Mouse (Mus musculus) hindbrain, embryonic 16.5 days (tissue): ENCODE results near the gene Mettl3. TPM values are rescaled to one million over a fixed set of nuclear protein-coding genes. Genes with fewer than 3 reads are reported as not detected.

Source experiments
- ATAC-seq: fragments of 200-750 bp; cut with Nextera tagmentation; 2 replicates; pipeline ENCODE4 v1.8.0; 2017; ENCODE audit warnings: moderate TSS enrichment, moderate library complexity
- H3K27ac ChIP-seq: fragments of 300-500 bp; sonication (generic); 2 replicates; pipeline ENCODE4 v1.5.1; 2014; ENCODE audit warnings: low read depth, mild to moderate bottlenecking, control low read depth, low read length, moderate library complexity
- H3K27me3 ChIP-seq: fragments of 300-500 bp; sonication (generic); replicated peaks from 2 replicates; pipeline ENCODE4 v1.6.1; 2014; ENCODE audit warnings: low read length; ENCODE audit not compliant: control insufficient read depth, insufficient read depth
- H3K36me3 ChIP-seq: fragments of 300-500 bp; sonication (generic); 2 replicates; pipeline ENCODE4 v1.6.1; 2014; ENCODE audit warnings: mild to moderate bottlenecking, low read length, moderate library complexity, mixed read lengths; ENCODE audit not compliant: control insufficient read depth, insufficient read depth
- H3K4me1 ChIP-seq: fragments of 300-500 bp; sonication (generic); 2 replicates; pipeline ENCODE4 v1.6.1; 2014; ENCODE audit warnings: low read depth, low read length; ENCODE audit not compliant: control insufficient read depth, insufficient read depth
- H3K4me2 ChIP-seq: fragments of 300-500 bp; sonication (generic); 2 replicates; pipeline ENCODE4 v1.6.1; 2014; ENCODE audit warnings: mild to moderate bottlenecking, low read length, control low read depth, moderate library complexity
- H3K4me3 ChIP-seq: fragments of 300-500 bp; sonication (generic); 2 replicates; pipeline ENCODE4 v1.5.1; 2014; ENCODE audit warnings: mild to moderate bottlenecking, low read length, control low read depth, moderate library complexity
- H3K9ac ChIP-seq: fragments of 300-500 bp; sonication (generic); 2 replicates; pipeline ENCODE4 v1.6.1; 2014; ENCODE audit warnings: low read depth, mild to moderate bottlenecking, control low read depth, low read length, moderate library complexity
- H3K9me3 ChIP-seq: fragments of 300-500 bp; sonication (generic); 2 replicates; pipeline ENCODE4 v1.6.1; 2014; ENCODE audit warnings: mild to moderate bottlenecking, low read length, moderate library complexity; ENCODE audit not compliant: control insufficient read depth
- WGBS: fragments of 180-500 bp; shearing (Covaris S2); extraction: QIAGEN DNeasy Blood & Tissue Kit; methylation state at CpG from one replicate; pipeline ENCODE4 v1.1.7; 2014; 5-methylcytosine and 5-hydroxymethylcytosine counted together
- polyA plus RNA-seq: library from polyadenylated mRNA; unstranded; fragments of >200 nt; fragmentation: Nextera tagmentation; extraction: Ambion mirVana; gene quantifications from 2 replicates; pipeline ENCODE4 v1.2.1, GENCODE M21; 2015

Gene Mettl3
- polyA plus RNA-seq, 1 experiment from 2014 or later, result 41.6 TPM

DNA sequence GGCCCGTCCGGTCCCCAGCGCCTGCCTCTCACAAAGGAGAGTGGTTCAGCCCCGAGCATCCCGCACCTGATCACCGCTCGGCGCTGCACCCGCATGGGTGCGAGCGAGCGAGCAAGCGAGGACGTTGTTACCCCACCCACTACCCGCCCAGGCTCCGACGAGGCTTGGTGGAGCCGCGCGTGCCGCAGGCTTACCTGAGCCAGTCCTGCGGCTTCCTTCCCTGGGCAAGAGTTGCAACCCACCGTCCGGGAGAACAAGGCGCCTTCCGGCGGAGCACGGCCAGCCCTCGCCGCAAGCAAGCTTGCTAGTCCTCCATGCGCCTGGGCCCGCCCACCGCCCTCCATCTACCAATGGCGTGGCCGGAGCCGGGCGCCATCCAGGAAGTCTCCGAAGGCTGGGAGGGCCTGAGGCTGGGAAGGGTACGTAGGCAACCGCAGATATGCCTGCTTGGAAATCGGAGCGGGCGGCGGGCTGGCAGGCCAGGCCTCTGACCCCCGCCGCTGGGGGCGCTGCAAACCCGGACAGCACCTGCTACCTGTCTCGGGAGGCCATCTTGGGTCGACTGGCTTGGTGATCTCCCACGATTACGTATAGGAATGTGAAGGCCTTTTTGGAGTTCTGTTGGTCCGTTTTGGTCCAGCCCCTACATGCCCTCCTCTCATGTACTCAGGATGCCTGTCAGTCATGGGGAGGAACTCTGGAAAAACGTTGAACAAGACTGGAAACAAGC, 47.3 kb downstream of the Mettl3 start, which contains the start of gene Chd8:
TSS of gene Chd8 (minus strand) at position 297 of the 730 bp plus-strand sequence.
- H3K36me3 ChIP-seq, result peaks cover 5% of the 10 kb centered on the region
- H3K4me3 ChIP-seq, result peak within 1 kb of the TSS; percentile 55
- H3K4me2 ChIP-seq, result peak within 1 kb of the TSS; percentile 71
- peaks cover 12% of the 10 kb centered on the region for H3K4me1 ChIP-seq
- H3K9me3 ChIP-seq, result no peaks in the 10 kb centered on the region
- under 1% methylated on average over 49 of the region's 54 CpGs for WGBS
- no peaks in the 10 kb centered on the region for H3K27me3 ChIP-seq
- peak; percentile 100 for ATAC-seq
- H3K9ac ChIP-seq, result peak within 1 kb of the TSS; percentile 85
- H3K27ac ChIP-seq, result peak within 1 kb of the TSS; percentile 94

DNA sequence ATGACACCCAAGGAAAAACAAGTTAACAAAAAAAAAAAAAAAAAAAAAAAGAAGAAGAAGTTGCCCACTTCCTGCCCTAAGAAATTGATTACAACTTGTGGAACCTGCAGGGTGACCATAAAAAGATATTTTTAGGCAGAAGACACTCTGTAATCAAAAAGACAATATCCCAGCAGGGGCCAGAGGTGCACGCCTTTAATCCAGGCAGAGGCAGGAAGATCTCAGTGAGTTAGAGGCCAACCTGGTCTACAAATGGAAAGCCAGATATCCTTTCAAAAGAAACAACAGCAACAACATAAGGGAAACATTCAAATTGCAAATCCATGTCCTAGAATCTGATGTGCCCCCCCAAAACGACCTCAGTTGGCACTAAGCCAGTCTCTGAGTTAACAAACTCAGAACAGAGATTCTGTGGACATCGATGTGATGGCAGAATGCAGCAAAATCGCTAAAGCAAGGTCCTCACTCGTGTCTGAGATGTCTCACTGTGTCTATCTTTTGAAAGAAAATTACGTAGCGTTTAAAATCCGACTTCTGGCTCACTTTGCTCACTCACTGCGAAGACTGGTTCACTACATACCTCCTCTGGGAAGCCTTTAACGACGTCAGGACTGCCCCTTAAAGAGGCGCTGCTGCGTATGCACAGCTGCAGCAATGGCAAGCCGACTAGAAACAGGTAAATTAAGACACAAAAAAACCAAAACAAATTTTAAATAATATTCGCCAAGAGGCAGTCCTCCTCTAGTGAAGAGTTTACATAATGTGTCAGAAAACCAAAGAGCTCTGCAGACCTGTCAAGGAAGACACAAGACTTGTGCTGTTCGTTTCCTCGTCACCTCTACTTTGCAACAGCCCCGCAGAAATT, 48.4 kb downstream of the Mettl3 start:
- peak overlapping the region; percentile 85 for H3K9ac ChIP-seq
- peak overlapping the region; percentile 94 for H3K27ac ChIP-seq
- peaks cover 12% of the 10 kb centered on the region for H3K4me1 ChIP-seq
- H3K36me3 ChIP-seq, result no peaks in the 10 kb centered on the region; the same call in 1 of the 2 replicates
- H3K4me2 ChIP-seq, result peak overlapping the region; percentile 71
- ATAC-seq, result no peak
- WGBS, result 8% methylated on average over 18 of the region's 18 CpGs
- H3K4me3 ChIP-seq, result peak overlapping the region; percentile 55
- H3K9me3 ChIP-seq, result no peaks in the 10 kb centered on the region
- H3K27me3 ChIP-seq, result no peaks in the 10 kb centered on the region

GRCm38 (mm10) chr14:52246129-52246528, 58.8 kb downstream of the Mettl3 start:
- ATAC-seq, result no peak
- no peaks in the 10 kb centered on the region for H3K9me3 ChIP-seq
- no peak overlapping the region for H3K9ac ChIP-seq
- H3K36me3 ChIP-seq, result no peaks in the 10 kb centered on the region
- H3K27me3 ChIP-seq, result no peaks in the 10 kb centered on the region
- H3K27ac ChIP-seq, result no peak overlapping the region
- H3K4me2 ChIP-seq, result no peak overlapping the region
- peaks cover 15% of the 10 kb centered on the region for H3K4me1 ChIP-seq
- 87% methylated on average over 4 of the region's 4 CpGs for WGBS
- H3K4me3 ChIP-seq, result no peak overlapping the region

Other genes starting within 250 kb of the Mettl3 start
- gene Hnrnpc, start 201.1 kb downstream of the Mettl3 start, polyA plus RNA-seq, result 414 and 445 TPM in 2 replicates
- 36.2 and 45.4 TPM in 2 replicates for gene Rpgrip1, start 194.4 kb downstream of the Mettl3 start, polyA plus RNA-seq
- 37.1 and 39.0 TPM in 2 replicates for gene Supt16, start 107.7 kb downstream of the Mettl3 start, polyA plus RNA-seq
- gene Chd8, start 47.3 kb downstream of the Mettl3 start, polyA plus RNA-seq, result 31.0 and 32.9 TPM in 2 replicates
- gene Tox4, start 26.0 kb downstream of the Mettl3 start, polyA plus RNA-seq, result 46.9 and 54.1 TPM in 2 replicates
- 55.5 and 59.0 TPM in 2 replicates for gene Rab2b, start 25.6 kb downstream of the Mettl3 start, polyA plus RNA-seq
- 40.6 and 49.0 TPM in 2 replicates for gene Sall2, start 23.6 kb upstream of the Mettl3 start, polyA plus RNA-seq
- not detected in 2 replicates for gene Olfr1513, start 51.3 kb upstream of the Mettl3 start, polyA plus RNA-seq
- gene Olfr1512, start 74.0 kb upstream of the Mettl3 start, polyA plus RNA-seq, result 0.21 TPM in 1 of 2 replicates, not detected in the other
- gene Olfr1511, start 92.3 kb upstream of the Mettl3 start, polyA plus RNA-seq, result 0.14 TPM in 1 of 2 replicates, not detected in the other
- not detected in 2 replicates for gene Olfr1510, start 109.2 kb upstream of the Mettl3 start, polyA plus RNA-seq
- gene Olfr1509, start 137.9 kb upstream of the Mettl3 start, polyA plus RNA-seq, result not detected in 2 replicates
- gene Olfr1508, start 162.4 kb upstream of the Mettl3 start, polyA plus RNA-seq, result not detected in 2 replicates
- gene Olfr1507, start 190.6 kb upstream of the Mettl3 start, polyA plus RNA-seq, result not detected in 2 replicates